Mouse (Mus musculus): ENCODE data around the gene Ccnyl1. TPM values are rescaled to one million over a fixed set of nuclear protein-coding genes. Genes with fewer than 3 reads are reported as not detected.

Gene Ccnyl1
- total and polyA plus RNA-seq, 3 experiments: 2.8 to 9.0 (median 5.3) TPM

DNA sequence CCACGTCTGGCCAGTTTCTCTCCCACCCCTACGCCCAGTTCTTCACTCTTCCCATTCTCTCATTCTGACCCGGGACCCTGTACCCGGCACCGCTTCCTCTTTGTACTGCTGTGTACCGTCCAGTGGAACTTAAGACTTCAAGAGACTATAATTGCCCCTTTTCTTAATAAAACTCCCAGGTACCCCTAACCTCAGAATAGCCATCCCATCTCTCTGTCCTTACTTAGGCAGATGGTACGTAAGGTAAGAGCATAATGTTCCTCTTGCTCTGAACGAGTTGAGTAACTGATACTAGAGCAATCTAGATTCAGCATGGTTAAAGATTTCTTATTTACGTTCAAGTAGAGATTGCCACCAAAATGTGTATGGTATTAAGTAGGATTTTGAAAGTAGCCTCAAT lies 1.3 kb downstream of the Ccnyl1 start:
- no peak for TF ChIP-seq MAFK (IDR thresholded peaks at IDR 0.05; ENCODE audit: insufficient replicate concordance, low read length)
- dilution Hi-C loops (cut with MboI; ENCODE audit: extremely low pct_ligation_motif_present, extremely low pct_unique_long_range_greater_than_20kb, low sequenced_read_pairs): no loop called here

DNA sequence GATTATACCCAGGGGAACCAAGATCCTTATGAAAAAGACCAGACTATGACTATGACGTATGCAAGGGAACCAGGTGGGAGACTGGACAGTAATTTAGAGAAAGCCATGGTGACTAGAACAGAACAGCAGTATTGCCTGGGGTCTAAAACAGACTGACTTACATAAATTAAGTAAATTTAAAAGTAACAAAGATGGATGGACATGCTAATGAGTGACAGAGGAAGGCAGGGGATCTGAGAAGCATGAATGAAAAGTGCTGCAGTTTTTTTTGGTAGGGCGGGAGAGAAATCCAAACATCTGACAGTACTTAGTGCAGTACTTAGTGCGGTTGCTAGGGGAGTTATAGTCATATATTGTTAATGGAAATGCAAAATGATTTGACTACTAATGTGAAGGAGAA lies 4.9 kb downstream of the Ccnyl1 start:
- no peak for DNase-seq (ENCODE audit: extremely low read depth)
- dilution Hi-C loops (cut with MboI; ENCODE audit: extremely low pct_ligation_motif_present, extremely low pct_unique_long_range_greater_than_20kb, low sequenced_read_pairs): no loop called here
- H3K27me3 ChIP-seq (replicated peaks): peaks cover 14% of the 10 kb centered on the region

More for the DNA sequence above, 1.3 kb downstream of the Ccnyl1 start:
- Histone ChIP-seq H3K27ac (ENCODE audit: insufficient read depth, low read depth) (no peak overlapping the region), H3K9me3 (replicated peaks; ENCODE audit: low read length) (no peaks in the 10 kb centered on the region), H3K4me3 (replicated peaks in 1 of 3; ENCODE audit: low read depth in 2 of 3, low read length in 2 of 3, poor library complexity in 1 of 3) (peak overlapping the region; percentile 65 to 97 (median 70)), H3K4me1 (ENCODE audit: control insufficient read depth in 1 of 2, insufficient read depth in 2 of 2) (peaks cover 0 to 13% of the 10 kb centered on the region in 2 experiments; a peak in 2 of 4 replicates), H3K79me2 (replicated peaks; ENCODE audit: control insufficient read depth, extremely low read depth, insufficient read depth, poor library complexity, severe bottlenecking) (no peaks in the 10 kb centered on the region), H3K36me3 (replicated peaks in 1 of 2; ENCODE audit: control insufficient read depth in 1 of 2, insufficient read depth in 1 of 2, low read length in 1 of 2) (no peaks in the 10 kb centered on the region), H3K4me2 (ENCODE audit: insufficient read depth, low read depth, poor library complexity, severe bottlenecking) (peak overlapping the region; percentile 90), H3K9ac (ENCODE audit: insufficient read depth, low read depth) (peak overlapping the region; percentile 69), H3K27me3 (replicated peaks) (peaks cover 14% of the 10 kb centered on the region)
- no peak for DNase-seq (ENCODE audit: extremely low read depth)
- in situ Hi-C loops (cut with MboI; ENCODE audit: low pct_ligation_motif_present, low pct_unique_long_range_greater_than_20kb, low sequenced_read_pairs): no loop called here

DNA sequence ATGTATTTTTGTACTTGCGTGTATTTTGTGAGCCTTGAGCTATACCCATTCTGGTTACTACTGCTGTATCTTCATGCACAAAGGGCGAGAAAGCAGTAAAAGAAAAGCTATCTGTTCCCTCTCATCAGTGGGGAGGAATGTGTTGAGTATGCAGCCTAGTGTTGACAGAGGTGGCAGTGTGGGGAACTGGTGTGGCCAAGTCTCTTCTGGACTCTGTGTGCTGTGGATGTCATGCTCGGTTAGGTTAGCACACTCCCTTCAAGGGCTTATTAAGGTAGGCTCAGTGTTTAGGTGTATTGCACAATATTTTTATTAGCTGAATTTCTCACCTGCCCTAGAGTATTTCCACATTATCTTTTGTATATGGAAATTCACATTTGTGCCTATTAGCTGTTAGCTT lies 11.5 kb downstream of the Ccnyl1 start:
- Histone ChIP-seq H3K9me3 (replicated peaks; ENCODE audit: low read length) (no peaks in the 10 kb centered on the region), H3K4me3 (replicated peaks in 1 of 3; ENCODE audit: low read depth in 2 of 3, low read length in 2 of 3, poor library complexity in 1 of 3) (no peak overlapping the region), H3K4me1 (ENCODE audit: control insufficient read depth in 1 of 2, insufficient read depth in 2 of 2) (0 out of 4 replicates have a peak, but pooled peaks cover 0 to 3% of the 10 kb centered on the region in 2 experiments), H3K9ac (ENCODE audit: insufficient read depth, low read depth) (no peak overlapping the region), H3K36me3 (replicated peaks in 1 of 2; ENCODE audit: control insufficient read depth in 1 of 2, insufficient read depth in 1 of 2, low read length in 1 of 2) (peaks cover 0 to 4% of the 10 kb centered on the region in 2 experiments), H3K27me3 (replicated peaks) (no peaks in the 10 kb centered on the region), H3K4me2 (ENCODE audit: insufficient read depth, low read depth, poor library complexity, severe bottlenecking) (no peak overlapping the region), H3K79me2 (replicated peaks; ENCODE audit: control insufficient read depth, extremely low read depth, insufficient read depth, poor library complexity, severe bottlenecking) (no peaks in the 10 kb centered on the region), H3K27ac (ENCODE audit: insufficient read depth, low read depth) (no peak overlapping the region)
- dilution Hi-C loops (cut with MboI; ENCODE audit: extremely low pct_ligation_motif_present, extremely low pct_unique_long_range_greater_than_20kb, low sequenced_read_pairs) (no loop called here), in situ Hi-C loops (cut with MboI; ENCODE audit: low pct_ligation_motif_present, low pct_unique_long_range_greater_than_20kb, low sequenced_read_pairs) (loop anchor here (25.0 kb wide), 1 partner anchor 1039 kb away; no protein-coding TSS in a partner anchor)
- DNase-seq (ENCODE audit: extremely low read depth): no peak
- TF ChIP-seq ZKSCAN1 (IDR thresholded peaks at IDR 0.05; ENCODE audit: borderline replicate concordance, low read depth, low read length) (no peak), CHD2 (IDR thresholded peaks at IDR 0.05; ENCODE audit: low read length) (no peak), MYC (IDR thresholded peaks at IDR 0.05; ENCODE audit: low read depth, low read length) (no peak), RCOR1 (conservative IDR thresholded peaks at IDR 0.05; ENCODE audit: low read depth, low read length) (no peak), USF1 (IDR thresholded peaks at IDR 0.05; ENCODE audit: low read depth, low read length) (no peak), TCF12 (IDR thresholded peaks at IDR 0.05; ENCODE audit: low read depth, low read length) (no peak), MEF2A (IDR thresholded peaks at IDR 0.05; ENCODE audit: borderline replicate concordance, low read depth, low read length) (no peak), SMC3 (IDR thresholded peaks at IDR 0.05; ENCODE audit: low read depth, low read length) (no peak), JUND (conservative IDR thresholded peaks at IDR 0.05; ENCODE audit: low read depth, low read length) (no peak), JUN (IDR thresholded peaks at IDR 0.05; ENCODE audit: insufficient read depth, low read depth, low read length) (no peak)

More for the DNA sequence above, 4.9 kb downstream of the Ccnyl1 start:
- Histone ChIP-seq H3K36me3 (replicated peaks in 1 of 2; ENCODE audit: control insufficient read depth in 1 of 2, insufficient read depth in 1 of 2, low read length in 1 of 2) (no peaks in the 10 kb centered on the region), H3K4me1 (ENCODE audit: control insufficient read depth in 1 of 2, insufficient read depth in 2 of 2) (peaks cover 0 to 8% of the 10 kb centered on the region in 2 experiments; a peak in 2 of 4 replicates), H3K27ac (ENCODE audit: insufficient read depth, low read depth) (no peak overlapping the region), H3K4me2 (ENCODE audit: insufficient read depth, low read depth, poor library complexity, severe bottlenecking) (no peak overlapping the region), H3K79me2 (replicated peaks; ENCODE audit: control insufficient read depth, extremely low read depth, insufficient read depth, poor library complexity, severe bottlenecking) (no peaks in the 10 kb centered on the region), H3K4me3 (replicated peaks in 1 of 3; ENCODE audit: low read depth in 2 of 3, low read length in 2 of 3, poor library complexity in 1 of 3) (no peak overlapping the region), H3K9me3 (replicated peaks; ENCODE audit: low read length) (no peaks in the 10 kb centered on the region), H3K9ac (ENCODE audit: insufficient read depth, low read depth) (no peak overlapping the region)
- TF ChIP-seq IRF4 (IDR thresholded peaks at IDR 0.05; ENCODE audit: low read depth, low read length) (peak; percentile 44; the same call in 1 of the 2 replicates), MAX (IDR thresholded peaks at IDR 0.05; ENCODE audit: low read length) (no peak), JUND (conservative IDR thresholded peaks at IDR 0.05; ENCODE audit: low read depth, low read length) (no peak), POLR2A (IDR thresholded peaks at IDR 0.05; ENCODE audit: low read depth, low read length) (no peak), RAD21 (IDR thresholded peaks at IDR 0.05; ENCODE audit: low read depth, low read length) (no peak), NRF1 (IDR thresholded peaks at IDR 0.05; ENCODE audit: low read depth, low read length) (no peak), ZC3H11A (IDR thresholded peaks at IDR 0.05; ENCODE audit: low read depth, low read length) (no peak), GABPA (IDR thresholded peaks at IDR 0.05; ENCODE audit: insufficient replicate concordance, low read depth, low read length) (no peak), NELFE (IDR thresholded peaks at IDR 0.05; ENCODE audit: low read depth, low read length) (no peak), CTCF (conservative IDR thresholded peaks at IDR 0.05 in 1 of 2, IDR thresholded peaks at IDR 0.05 in 1 of 2; ENCODE audit: low read depth in 2 of 2, low read length in 2 of 2) (no peak), SIN3A (IDR thresholded peaks at IDR 0.05; ENCODE audit: low read length) (no peak), EP300 (IDR thresholded peaks at IDR 0.05; ENCODE audit: low read length) (peak; percentile 54), USF1 (IDR thresholded peaks at IDR 0.05; ENCODE audit: low read depth, low read length) (no peak), JUN (IDR thresholded peaks at IDR 0.05; ENCODE audit: insufficient read depth, low read depth, low read length) (no peak), ZMIZ1 (IDR thresholded peaks at IDR 0.05; ENCODE audit: low read depth, low read length) (no peak), ZNF384 (IDR thresholded peaks at IDR 0.05; ENCODE audit: low read depth, low read length) (no peak)
- in situ Hi-C loops (cut with MboI; ENCODE audit: low pct_ligation_motif_present, low pct_unique_long_range_greater_than_20kb, low sequenced_read_pairs): loop anchor here (5.0 kb wide), 1 partner anchor 78 kb away; the partner anchor contains the start of gene Mettl21a
